Mouse (Mus musculus) myocyte (in vitro differentiated cells): ENCODE results near the gene Rims4.

Experiments
- CEBPB ChIP-seq: IDR thresholded peaks from 2 replicates; pipeline ENCODE4 v1.6.1; 2011; ENCODE audit warnings: mild to moderate bottlenecking, moderate library complexity; ENCODE audit not compliant: poor library complexity, insufficient read depth, severe bottlenecking
- E2F4 ChIP-seq: IDR thresholded peaks from one replicate; pipeline ENCODE4 v1.6.1; 2011; ENCODE audit warnings: mild to moderate bottlenecking, control low read depth, moderate library complexity; ENCODE audit not compliant: insufficient read depth
- MAX ChIP-seq: IDR thresholded peaks from one replicate; pipeline ENCODE4 v1.6.1; 2011; ENCODE audit warnings: low read depth, mild to moderate bottlenecking, control low read depth
- MYOD1 ChIP-seq, 3 experiments: IDR thresholded peaks; one replicate each; pipeline ENCODE4 v1.6.1; 2011; ENCODE audit warnings: control low read depth in 2 of 3, low read depth in 2 of 3, mild to moderate bottlenecking in 2 of 3, moderate library complexity in 1 of 3; ENCODE audit not compliant: insufficient read length in 2 of 3, control insufficient read depth in 1 of 3
- MYOG ChIP-seq, 3 experiments: IDR thresholded peaks; one replicate each; pipeline ENCODE4 v1.6.1; 2011; ENCODE audit warnings: control low read depth in 2 of 3, low read depth in 2 of 3, mild to moderate bottlenecking in 2 of 3; ENCODE audit not compliant: insufficient read length in 2 of 3, control insufficient read depth in 1 of 3, insufficient read depth in 1 of 3
- POLR2A ChIP-seq: IDR thresholded peaks from one replicate; pipeline ENCODE4 v1.6.1; 2011; ENCODE audit warnings: low read depth, mild to moderate bottlenecking, control low read depth, moderate library complexity; ENCODE audit not compliant: insufficient read length
- POLR2AphosphoS2 ChIP-seq: IDR thresholded peaks from one replicate; pipeline ENCODE4 v1.6.1; 2011; ENCODE audit warnings: low read depth, control low read depth; ENCODE audit not compliant: insufficient read length
- TCF12 ChIP-seq: IDR thresholded peaks from one replicate; pipeline ENCODE4 v1.6.1; 2011; ENCODE audit warnings: mild to moderate bottlenecking, control low read depth; ENCODE audit not compliant: poor library complexity, insufficient read depth, severe bottlenecking
- TCF3 ChIP-seq: IDR thresholded peaks from one replicate; pipeline ENCODE4 v1.6.1; 2011; ENCODE audit warnings: low read depth, control low read depth; ENCODE audit not compliant: insufficient read length
- USF1 ChIP-seq: IDR thresholded peaks from one replicate; pipeline ENCODE4 v1.6.1; 2011; ENCODE audit warnings: low read depth, mild to moderate bottlenecking, control low read depth, moderate library complexity

- TF ChIP-seq POLR2A (no peak), TCF12 (no peak), USF1 (no peak), MYOG (IDR thresholded peaks at IDR 0.05; ENCODE audit: control insufficient read depth in 1 of 3, insufficient read depth in 1 of 3, insufficient read length in 2 of 3, low read depth in 2 of 3) (no peak), POLR2AphosphoS2 (no peak), TCF3 (no peak), MYOD1 (IDR thresholded peaks at IDR 0.05; ENCODE audit: control insufficient read depth in 1 of 3, insufficient read length in 2 of 3, low read depth in 2 of 3) (no peak), MAX (no peak), E2F4 (no peak), CEBPB (no peak)
Measured at GRCm38 (mm10) chr2:163953622-163954310, 35.3 kb upstream of the Rims4 start.
